Mouse (Mus musculus): ENCODE results near the gene Ocln.

Ocln gene

GRCm38 (mm10) chr13:100544220-100544662 lies 8.3 kb downstream of the Ocln start:
- in situ Hi-C loops (cut with MboI, MseI): no loop called here

- in situ Hi-C loops (cut with MboI, MseI): no loop called here
Measured at GRCm38 (mm10) chr13:100543011-100543767, 9.3 kb downstream of the Ocln start.

GRCm38 (mm10) chr13:100536149-100536548 lies 16.4 kb downstream of the Ocln start:
- in situ Hi-C loops (cut with MboI, MseI): no loop called here

- in situ Hi-C loops (cut with MboI, MseI): no loop called here
Measured at GRCm38 (mm10) chr13:100532788-100533365, 19.6 kb downstream of the Ocln start.

- in situ Hi-C loops (cut with MboI, MseI): loop anchor here (5.0 kb wide), 1 partner anchor 41 kb away; no protein-coding TSS in a partner anchor
Measured at GRCm38 (mm10) chr13:100526649-100527038, 25.9 kb downstream of the Ocln start.

GRCm38 (mm10) chr13:100525935-100526648 lies 26.4 kb downstream of the Ocln start:
- in situ Hi-C loops (cut with MboI, MseI): loop anchor here (5.0 kb wide), 1 partner anchor 41 kb away; no protein-coding TSS in a partner anchor

- in situ Hi-C loops (cut with MboI, MseI): loop anchor here (5.0 kb wide), 1 partner anchor 42 kb away; no protein-coding TSS in a partner anchor
Measured at GRCm38 (mm10) chr13:100524896-100525295, 27.6 kb downstream of the Ocln start.

- in situ Hi-C loops (cut with MboI, MseI): no loop called here
Measured at GRCm38 (mm10) chr13:100523698-100524097, 28.8 kb downstream of the Ocln start.

GRCm38 (mm10) chr13:100521724-100522591 lies 30.6 kb downstream of the Ocln start:
- in situ Hi-C loops (cut with MboI, MseI): no loop called here

GRCm38 (mm10) chr13:100519162-100519561 lies 33.4 kb downstream of the Ocln start:
- in situ Hi-C loops (cut with MboI, MseI): no loop called here

GRCm38 (mm10) chr13:100518191-100518590 lies 34.3 kb downstream of the Ocln start:
- in situ Hi-C loops (cut with MboI, MseI): no loop called here

- in situ Hi-C loops (cut with MboI, MseI): no loop called here
Measured at GRCm38 (mm10) chr13:100517652-100518153, 34.8 kb downstream of the Ocln start.

GRCm38 (mm10) chr13:100516213-100517105 lies 36.1 kb downstream of the Ocln start:
- in situ Hi-C loops (cut with MboI, MseI): no loop called here

- in situ Hi-C loops (cut with MboI, MseI): no loop called here
Measured at GRCm38 (mm10) chr13:100512792-100513191, 39.7 kb downstream of the Ocln start.

- in situ Hi-C loops (cut with MboI, MseI): no loop called here
Measured at GRCm38 (mm10) chr13:100511860-100512364, 40.6 kb downstream of the Ocln start.

GRCm38 (mm10) chr13:100511146-100511859 lies 41.2 kb downstream of the Ocln start:
- in situ Hi-C loops (cut with MboI, MseI): no loop called here

GRCm38 (mm10) chr13:100499625-100500024 lies 52.9 kb downstream of the Ocln start:
- in situ Hi-C loops (cut with MboI, MseI): loop anchor here (5.0 to 25.0 kb wide), 2 partner anchors 68 to 412 kb away; no protein-coding TSS in a partner anchor

- in situ Hi-C loops (cut with MboI, MseI): loop anchor here (25.0 kb wide), 1 partner anchor 408 kb away; no protein-coding TSS in a partner anchor
Measured at GRCm38 (mm10) chr13:100495337-100495736, 57.2 kb downstream of the Ocln start.

GRCm38 (mm10) chr13:100494370-100494769 lies 58.1 kb downstream of the Ocln start:
- in situ Hi-C loops (cut with MboI, MseI): loop anchor here (5.0 to 25.0 kb wide), 2 partner anchors 93 to 407 kb away; no protein-coding TSS in a partner anchor
